Mouse (Mus musculus) liver, adult 2 months (tissue): ENCODE data around the gene Serpine2.

Experiments
- CTCF ChIP-seq: fragments of 200-500 bp; IDR thresholded peaks from 2 replicates; pipeline ENCODE4 v1.5.1; 2011; ENCODE audit warnings: low read depth, low read length, control low read depth
- POLR2A ChIP-seq: fragments of 200-500 bp; IDR thresholded peaks from 2 replicates; pipeline ENCODE4 v1.6.1; 2011; ENCODE audit warnings: low read length, control low read depth; ENCODE audit not compliant: insufficient read depth; ENCODE audit errors: extremely low read depth

DNA sequence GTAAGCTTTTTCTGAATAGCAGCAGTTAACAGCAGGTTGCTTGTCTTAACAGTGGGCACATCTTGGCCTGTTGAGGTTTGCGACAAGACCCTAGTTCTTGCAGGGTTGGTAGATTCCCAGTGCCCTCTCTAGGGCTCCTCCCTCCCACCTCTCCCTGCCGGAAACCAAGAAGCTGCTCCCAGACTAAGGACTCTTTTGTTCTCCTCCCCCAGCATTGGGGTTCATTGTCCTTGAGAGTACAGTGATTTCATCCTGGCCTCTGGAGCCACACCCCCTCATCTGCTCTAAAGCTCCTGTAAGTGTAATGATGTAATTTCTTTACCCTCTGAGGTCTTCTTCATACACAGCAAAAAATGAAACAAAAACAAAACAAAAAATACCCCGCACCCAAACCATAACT, 13.8 kb upstream of the Serpine2 start:
- TF ChIP-seq CTCF (no peak), POLR2A (no peak)
